Mouse (Mus musculus) right cerebral cortex, adult 2 months (tissue): ENCODE results near the gene Tmod4.

Source experiments
- DNase-seq, 2 experiments: peaks; one replicate each; pipeline ENCODE4 v3.0.0; 2021 to 2022; ENCODE audit warnings: low spot score in 2 of 2

Tmod4 gene

GRCm38 (mm10) chr3:95173256-95173949, 49.1 kb downstream of the Tmod4 start:
- no peak for DNase-seq

- DNase-seq, result peak; percentile 73 to 74
Measured at GRCm38 (mm10) chr3:95174011-95174592, 49.8 kb downstream of the Tmod4 start.

- no peak for DNase-seq
Measured at GRCm38 (mm10) chr3:95176500-95176899, 52.2 kb downstream of the Tmod4 start.

- no peak for DNase-seq
Measured at GRCm38 (mm10) chr3:95177583-95177982, 53.3 kb downstream of the Tmod4 start.
